Mouse (Mus musculus): ENCODE measurements around the gene Acer2. TPM values are rescaled to one million over a fixed set of nuclear protein-coding genes. Genes with fewer than 3 reads are reported as not detected.

The Acer2 gene
- polyA plus RNA-seq, 1 experiment from 2014 or later: 24.6 TPM

DNA sequence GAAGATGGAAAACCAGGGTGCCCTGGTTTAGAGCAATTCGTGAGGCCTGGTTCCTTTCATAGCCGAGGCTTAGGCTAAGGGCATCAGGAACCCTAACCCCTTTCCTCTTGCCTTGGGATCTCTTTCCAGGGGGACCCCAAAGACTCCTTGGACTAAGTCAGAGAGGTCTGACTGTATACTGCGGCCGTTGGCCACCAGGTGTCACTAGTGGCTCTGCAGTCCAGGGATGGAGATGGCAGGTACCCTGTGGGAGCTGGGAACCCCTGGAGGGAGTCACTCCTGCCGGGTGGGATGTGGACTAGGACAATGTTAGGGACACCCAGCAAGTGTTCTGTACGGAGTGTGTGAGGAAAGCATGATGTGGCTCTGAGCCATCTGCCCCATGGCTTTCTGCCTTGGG lies 58.8 kb downstream of the Acer2 start:
- Histone ChIP-seq H3K4me3 (replicated peaks; ENCODE audit: low read length) (no peak overlapping the region), H3K9ac (no peak overlapping the region), H3K4me1 (replicated peaks; ENCODE audit: control insufficient read depth, insufficient read depth, low read length) (0 out of 2 replicates have a peak, but pooled peaks cover 6% of the 10 kb centered on the region), H3K36me3 (replicated peaks; ENCODE audit: control insufficient read depth, insufficient read depth) (no peaks in the 10 kb centered on the region), H3K9me3 (ENCODE audit: control insufficient read depth, low read length) (no peaks in the 10 kb centered on the region), H3K27ac (no peak overlapping the region), H3K27me3 (ENCODE audit: control insufficient read depth, insufficient read depth, low read length) (no peaks in the 10 kb centered on the region), H3K4me2 (replicated peaks) (no peak overlapping the region)
- DNase-seq (ENCODE audit: low spot score): no peak
- no peak for ATAC-seq (ENCODE audit: low FRiP score)
- WGBS: 82% methylated on average over 6 of the region's 6 CpGs

DNA sequence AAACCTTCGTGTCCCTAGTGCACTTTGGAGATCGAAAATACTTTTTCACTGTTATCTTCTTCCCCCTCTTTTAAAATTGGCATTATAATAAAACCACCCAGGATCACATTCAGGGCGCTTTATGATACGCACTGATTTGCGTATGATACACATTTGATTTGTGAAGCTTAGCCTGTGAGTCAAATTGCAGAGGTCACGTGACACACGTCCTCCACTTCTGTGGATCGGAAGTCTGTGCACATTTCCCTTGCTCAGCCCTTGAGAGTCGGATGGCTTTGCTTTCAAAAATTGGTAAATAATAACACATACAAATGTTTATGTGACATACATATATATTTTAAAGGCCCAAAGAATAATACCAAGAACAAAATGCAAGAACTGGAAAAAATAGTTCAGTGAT lies 62.0 kb downstream of the Acer2 start:
- ATAC-seq (ENCODE audit: low FRiP score) (no peak), DNase-seq (ENCODE audit: low spot score) (no peak)
- Histone ChIP-seq H3K4me2 (replicated peaks) (no peak overlapping the region), H3K9me3 (ENCODE audit: control insufficient read depth, low read length) (no peaks in the 10 kb centered on the region), H3K36me3 (replicated peaks; ENCODE audit: control insufficient read depth, insufficient read depth) (no peaks in the 10 kb centered on the region), H3K4me3 (replicated peaks; ENCODE audit: low read length) (no peak overlapping the region), H3K9ac (no peak overlapping the region), H3K27me3 (ENCODE audit: control insufficient read depth, insufficient read depth, low read length) (no peaks in the 10 kb centered on the region), H3K4me1 (replicated peaks; ENCODE audit: control insufficient read depth, insufficient read depth, low read length) (0 out of 2 replicates have a peak, but pooled peaks cover 4% of the 10 kb centered on the region), H3K27ac (no peak overlapping the region)
- WGBS: 95% methylated on average over 9 of the region's 9 CpGs

DNA sequence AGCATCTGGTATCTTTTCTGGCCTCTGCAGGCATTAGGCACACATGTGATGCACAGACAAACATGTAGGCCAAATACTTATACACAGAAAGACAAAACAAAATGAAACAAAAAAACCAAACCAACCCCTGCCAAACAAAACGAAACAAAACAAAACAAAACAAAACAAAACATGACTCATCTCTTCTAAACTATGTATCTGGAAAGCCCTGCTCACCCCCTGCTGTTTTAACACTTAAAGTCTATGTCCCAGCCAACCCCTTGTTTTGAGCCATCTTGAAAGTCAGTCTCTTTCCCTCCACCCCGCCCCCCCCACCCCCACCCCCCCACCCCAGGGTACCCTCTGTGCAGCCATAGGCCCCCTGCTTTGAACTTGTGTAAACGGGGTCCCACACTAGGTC lies 62.5 kb downstream of the Acer2 start:
- ATAC-seq (ENCODE audit: low FRiP score) (no peak), DNase-seq (ENCODE audit: low spot score) (no peak)
- no peaks in the 10 kb centered on the region for H3K36me3 ChIP-seq (replicated peaks; ENCODE audit: control insufficient read depth, insufficient read depth)
- H3K4me1 ChIP-seq (replicated peaks; ENCODE audit: control insufficient read depth, insufficient read depth, low read length): no peaks in the 10 kb centered on the region
- H3K9ac ChIP-seq: no peak overlapping the region
- no peak overlapping the region for H3K4me3 ChIP-seq (replicated peaks; ENCODE audit: low read length)
- H3K9me3 ChIP-seq (ENCODE audit: control insufficient read depth, low read length): no peaks in the 10 kb centered on the region
- 68% methylated on average over 3 of the region's 3 CpGs for WGBS
- no peak overlapping the region for H3K4me2 ChIP-seq (replicated peaks)
- H3K27ac ChIP-seq: no peak overlapping the region
- H3K27me3 ChIP-seq (ENCODE audit: control insufficient read depth, insufficient read depth, low read length): no peaks in the 10 kb centered on the region

DNA sequence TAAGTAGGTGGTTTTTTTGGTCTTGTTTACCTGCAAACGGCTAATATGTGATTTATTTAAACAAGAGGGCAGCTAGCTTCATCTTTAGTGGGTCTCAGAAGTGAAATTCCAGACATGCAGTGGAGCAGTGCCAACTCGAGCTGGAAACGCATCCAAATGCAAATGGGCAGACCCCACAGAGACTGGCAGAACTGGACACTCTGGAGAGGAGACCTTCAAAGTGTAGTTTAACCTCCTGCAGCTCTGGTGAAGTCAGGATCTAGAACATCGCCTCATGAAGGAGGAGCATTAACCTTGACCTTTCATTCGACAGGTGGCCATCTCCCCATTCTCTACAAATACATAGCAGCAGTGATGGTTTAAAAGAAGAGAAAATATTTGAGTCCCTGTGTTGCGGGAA lies 68.5 kb downstream of the Acer2 start:
- H3K27me3 ChIP-seq (ENCODE audit: control insufficient read depth, insufficient read depth, low read length): no peaks in the 10 kb centered on the region
- no peaks in the 10 kb centered on the region for H3K36me3 ChIP-seq (replicated peaks; ENCODE audit: control insufficient read depth, insufficient read depth)
- H3K27ac ChIP-seq: no peak overlapping the region
- H3K9ac ChIP-seq: no peak overlapping the region
- WGBS: 78% methylated on average over 6 of the region's 6 CpGs
- no peak overlapping the region for H3K4me3 ChIP-seq (replicated peaks; ENCODE audit: low read length)
- no peaks in the 10 kb centered on the region for H3K4me1 ChIP-seq (replicated peaks; ENCODE audit: control insufficient read depth, insufficient read depth, low read length)
- H3K9me3 ChIP-seq (ENCODE audit: control insufficient read depth, low read length): no peaks in the 10 kb centered on the region
- no peak overlapping the region for H3K4me2 ChIP-seq (replicated peaks)
- ATAC-seq (ENCODE audit: low FRiP score) (no peak), DNase-seq (ENCODE audit: low spot score) (no peak)

DNA sequence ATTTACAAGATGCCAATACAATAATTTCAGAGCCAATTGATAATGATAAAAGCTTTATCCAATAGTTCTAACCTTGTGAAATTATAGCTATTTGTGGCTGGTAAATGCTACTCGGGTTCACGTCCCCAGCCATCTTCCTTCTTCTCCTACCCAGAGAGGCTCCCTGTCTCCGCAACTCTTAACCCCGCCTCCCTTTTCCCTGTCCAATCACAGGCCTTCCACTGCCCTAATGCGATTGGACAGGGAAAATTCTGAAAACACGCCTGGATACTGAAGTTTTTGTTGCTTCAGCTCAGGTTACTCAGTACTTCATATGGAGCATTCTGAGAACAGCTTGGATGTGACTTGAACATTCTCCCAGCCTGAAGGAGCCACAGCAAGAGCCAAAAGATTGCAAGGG lies 69.1 kb downstream of the Acer2 start:
- H3K4me3 ChIP-seq (replicated peaks; ENCODE audit: low read length): no peak overlapping the region
- H3K4me1 ChIP-seq (replicated peaks; ENCODE audit: control insufficient read depth, insufficient read depth, low read length): no peaks in the 10 kb centered on the region
- H3K36me3 ChIP-seq (replicated peaks; ENCODE audit: control insufficient read depth, insufficient read depth): no peaks in the 10 kb centered on the region
- H3K9me3 ChIP-seq (ENCODE audit: control insufficient read depth, low read length): no peaks in the 10 kb centered on the region
- 62% methylated on average over 6 of the region's 6 CpGs for WGBS
- H3K9ac ChIP-seq: no peak overlapping the region
- no peak for ATAC-seq (ENCODE audit: low FRiP score)
- DNase-seq (ENCODE audit: low spot score): no peak
- H3K4me2 ChIP-seq (replicated peaks): no peak overlapping the region
- no peaks in the 10 kb centered on the region for H3K27me3 ChIP-seq (ENCODE audit: control insufficient read depth, insufficient read depth, low read length)
- H3K27ac ChIP-seq: no peak overlapping the region

DNA sequence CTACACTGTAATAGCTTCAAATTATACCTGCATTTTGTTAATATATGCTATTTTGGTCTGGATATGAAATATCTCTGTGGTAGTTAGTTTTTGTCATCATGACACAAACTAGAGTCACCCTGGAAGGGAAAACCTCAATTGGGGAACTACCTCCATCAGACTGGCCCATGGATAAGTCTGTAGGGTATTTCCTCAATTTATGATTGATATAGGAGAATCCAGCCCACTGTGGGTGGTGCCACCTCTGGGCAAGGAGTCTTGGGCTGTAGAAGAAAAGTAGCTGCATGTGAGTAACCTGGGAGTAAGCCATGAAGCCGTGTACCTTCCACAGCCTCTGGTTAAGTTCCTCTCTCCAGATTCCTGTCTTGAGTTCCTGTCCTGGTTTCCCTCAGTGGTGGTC lies 74.6 kb downstream of the Acer2 start:
- no peak for DNase-seq (ENCODE audit: low spot score)
- H3K9ac ChIP-seq: no peak overlapping the region
- WGBS: 96% methylated on average over 1 of the region's 1 CpGs
- no peak overlapping the region for H3K4me3 ChIP-seq (replicated peaks; ENCODE audit: low read length)
- no peak overlapping the region for H3K27ac ChIP-seq
- H3K4me1 ChIP-seq (replicated peaks; ENCODE audit: control insufficient read depth, insufficient read depth, low read length): no peaks in the 10 kb centered on the region
- no peaks in the 10 kb centered on the region for H3K9me3 ChIP-seq (ENCODE audit: control insufficient read depth, low read length)
- no peaks in the 10 kb centered on the region for H3K27me3 ChIP-seq (ENCODE audit: control insufficient read depth, insufficient read depth, low read length)
- no peak for ATAC-seq (ENCODE audit: low FRiP score)
- H3K36me3 ChIP-seq (replicated peaks; ENCODE audit: control insufficient read depth, insufficient read depth): no peaks in the 10 kb centered on the region
- H3K4me2 ChIP-seq (replicated peaks): no peak overlapping the region

DNA sequence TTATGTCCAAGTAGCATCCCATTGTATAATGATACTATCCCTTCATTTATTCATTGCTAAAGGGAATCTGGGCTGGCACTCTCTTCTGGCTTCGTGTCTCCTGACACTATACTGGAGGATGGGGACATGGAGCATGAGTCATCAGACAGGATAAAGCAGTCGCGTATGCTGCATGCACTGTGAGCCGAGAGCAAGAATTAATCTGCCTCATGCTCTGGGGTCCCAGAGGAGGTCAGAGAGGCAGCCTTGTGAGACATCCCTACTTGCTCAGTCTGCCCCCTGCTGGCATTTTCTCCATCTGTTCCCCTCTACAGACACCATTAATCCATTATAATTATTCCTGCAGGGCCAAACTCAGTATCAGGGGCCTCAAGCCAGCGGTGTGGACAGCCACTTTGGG lies 79.3 kb downstream of the Acer2 start:
- Histone ChIP-seq H3K9ac (no peak overlapping the region), H3K27ac (no peak overlapping the region), H3K27me3 (ENCODE audit: control insufficient read depth, insufficient read depth, low read length) (no peaks in the 10 kb centered on the region), H3K4me2 (replicated peaks) (no peak overlapping the region), H3K36me3 (replicated peaks; ENCODE audit: control insufficient read depth, insufficient read depth) (no peaks in the 10 kb centered on the region), H3K4me1 (replicated peaks; ENCODE audit: control insufficient read depth, insufficient read depth, low read length) (no peaks in the 10 kb centered on the region), H3K9me3 (ENCODE audit: control insufficient read depth, low read length) (no peaks in the 10 kb centered on the region), H3K4me3 (replicated peaks; ENCODE audit: low read length) (no peak overlapping the region)
- 31% methylated on average over 5 of the region's 5 CpGs for WGBS
- no peak for DNase-seq (ENCODE audit: low spot score)
- ATAC-seq (ENCODE audit: low FRiP score): no peak

DNA sequence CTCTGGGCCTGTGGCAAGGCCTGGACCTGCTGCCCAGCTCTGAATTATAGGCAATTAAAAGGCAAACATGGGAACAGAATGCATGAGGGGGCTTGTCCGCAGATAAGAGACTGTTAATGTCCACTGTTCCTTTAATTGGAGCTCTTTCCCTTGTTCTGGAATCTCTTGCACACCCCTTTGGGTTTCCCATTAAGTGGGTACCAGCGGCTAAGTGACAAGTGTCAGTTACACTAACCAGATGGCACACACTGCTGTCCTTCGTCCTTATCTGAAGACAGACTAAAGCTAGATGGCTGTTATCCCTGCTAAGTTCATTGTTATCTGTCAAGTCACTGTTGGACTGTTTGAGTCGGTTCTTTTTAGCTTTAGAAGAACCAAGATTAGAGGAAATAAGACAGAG lies 81.3 kb downstream of the Acer2 start:
- DNase-seq (ENCODE audit: low spot score): no peak
- 83% methylated on average over 4 of the region's 4 CpGs for WGBS
- no peak overlapping the region for H3K27ac ChIP-seq
- H3K36me3 ChIP-seq (replicated peaks; ENCODE audit: control insufficient read depth, insufficient read depth): no peaks in the 10 kb centered on the region
- no peak overlapping the region for H3K4me2 ChIP-seq (replicated peaks)
- H3K9me3 ChIP-seq (ENCODE audit: control insufficient read depth, low read length): no peaks in the 10 kb centered on the region
- H3K4me1 ChIP-seq (replicated peaks; ENCODE audit: control insufficient read depth, insufficient read depth, low read length): no peaks in the 10 kb centered on the region
- no peak overlapping the region for H3K9ac ChIP-seq
- H3K4me3 ChIP-seq (replicated peaks; ENCODE audit: low read length): no peak overlapping the region
- no peaks in the 10 kb centered on the region for H3K27me3 ChIP-seq (ENCODE audit: control insufficient read depth, insufficient read depth, low read length)
- ATAC-seq (ENCODE audit: low FRiP score): no peak

DNA sequence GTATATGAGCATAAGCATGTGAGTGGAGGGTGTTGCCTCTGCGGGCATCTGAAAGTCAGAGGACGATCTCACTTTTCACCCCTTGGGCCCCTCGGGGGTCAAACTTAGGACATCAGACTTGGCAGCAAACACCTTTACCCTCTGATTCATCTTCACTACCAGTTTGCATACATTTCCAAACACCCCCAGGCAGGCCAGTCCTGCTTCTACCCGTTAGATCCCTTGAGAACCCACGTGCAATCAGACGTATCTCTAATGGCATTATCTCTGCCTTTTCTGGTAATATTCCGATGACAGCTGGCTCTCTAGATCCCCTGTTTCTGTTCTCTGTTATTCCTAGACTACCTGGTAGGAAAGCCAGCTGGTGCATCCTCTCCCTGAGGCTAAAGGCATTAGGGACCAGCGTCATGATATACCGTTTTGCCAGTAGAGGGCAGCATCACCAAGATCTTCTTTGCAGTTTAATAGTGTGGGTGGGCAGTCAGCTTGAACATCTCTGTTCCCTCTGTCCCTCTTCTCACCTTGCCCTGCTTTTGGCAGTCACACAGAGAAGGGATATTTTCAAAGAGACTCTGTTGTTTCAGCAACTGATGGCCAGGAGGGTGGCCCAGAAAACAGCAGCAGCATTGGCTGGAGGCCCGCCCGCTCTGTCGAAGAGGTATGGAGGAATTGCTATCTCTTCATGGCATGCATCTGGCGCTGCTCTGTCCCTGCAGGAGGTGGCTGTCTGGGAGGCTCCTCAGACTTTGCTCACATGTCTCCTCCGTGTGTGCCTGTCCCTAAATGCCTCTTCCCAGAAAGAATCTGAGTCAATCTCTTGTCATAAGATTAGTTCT lies 83.6 kb downstream of the Acer2 start:
- peak; percentile 90 for DNase-seq (ENCODE audit: low spot score)
- no peak overlapping the region for H3K9ac ChIP-seq
- H3K4me2 ChIP-seq (replicated peaks): peak overlapping the region; percentile 36
- 40% methylated on average over 14 of the region's 14 CpGs for WGBS
- H3K4me1 ChIP-seq (replicated peaks; ENCODE audit: control insufficient read depth, insufficient read depth, low read length): no peaks in the 10 kb centered on the region
- H3K9me3 ChIP-seq (ENCODE audit: control insufficient read depth, low read length): no peaks in the 10 kb centered on the region
- H3K4me3 ChIP-seq (replicated peaks; ENCODE audit: low read length): no peak overlapping the region
- peak; percentile 86 for ATAC-seq (ENCODE audit: low FRiP score)
- H3K36me3 ChIP-seq (replicated peaks; ENCODE audit: control insufficient read depth, insufficient read depth): no peaks in the 10 kb centered on the region
- no peaks in the 10 kb centered on the region for H3K27me3 ChIP-seq (ENCODE audit: control insufficient read depth, insufficient read depth, low read length)
- H3K27ac ChIP-seq: peak overlapping the region; percentile 0; the same call in 1 of the 2 replicates

DNA sequence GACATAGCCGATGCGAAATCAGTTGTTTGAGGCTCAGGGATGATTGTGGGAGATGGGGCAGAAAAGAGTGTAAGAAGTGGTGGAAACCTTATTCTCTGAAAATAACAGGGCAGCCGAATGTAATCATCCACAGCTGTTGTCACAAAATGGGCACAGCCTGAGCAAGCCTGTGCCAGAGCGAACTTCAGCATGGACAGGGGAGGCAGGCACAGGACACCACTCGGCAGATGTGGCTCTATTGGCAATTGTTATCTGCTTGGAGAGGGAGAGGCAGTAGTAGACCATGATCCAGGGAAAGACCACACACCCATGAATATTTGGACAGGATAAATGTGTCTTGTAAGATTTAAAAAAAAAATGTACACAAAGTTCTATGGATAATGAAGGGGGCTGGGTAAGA lies 103.1 kb downstream of the Acer2 start:
- no peaks in the 10 kb centered on the region for H3K4me1 ChIP-seq (replicated peaks; ENCODE audit: control insufficient read depth, insufficient read depth, low read length)
- H3K36me3 ChIP-seq (replicated peaks; ENCODE audit: control insufficient read depth, insufficient read depth): no peaks in the 10 kb centered on the region
- no peaks in the 10 kb centered on the region; the same call in 1 of the 2 replicates for H3K9me3 ChIP-seq (ENCODE audit: control insufficient read depth, low read length)
- no peak overlapping the region for H3K27ac ChIP-seq
- H3K4me2 ChIP-seq (replicated peaks): no peak overlapping the region
- DNase-seq (ENCODE audit: low spot score) (no peak), ATAC-seq (ENCODE audit: low FRiP score) (no peak)
- H3K27me3 ChIP-seq (ENCODE audit: control insufficient read depth, insufficient read depth, low read length): no peaks in the 10 kb centered on the region
- H3K9ac ChIP-seq: no peak overlapping the region
- 90% methylated on average over 5 of the region's 5 CpGs for WGBS
- no peak overlapping the region for H3K4me3 ChIP-seq (replicated peaks; ENCODE audit: low read length)

All from hindbrain, embryonic 14.5 days (tissue).